Mouse (Mus musculus): ENCODE results near the gene Kcnh6.

- TF ChIP-seq CTCF (IDR thresholded peaks at IDR 0.05; ENCODE audit: borderline replicate concordance, extremely low read depth, insufficient read depth, insufficient read length) (no peak), POLR2A (IDR thresholded peaks at IDR 0.05; ENCODE audit: borderline replicate concordance, extremely low read depth, insufficient read depth, insufficient read length, poor library complexity, severe bottlenecking) (no peak)
Observed at GRCm38 (mm10) chr11:106027607-106028006, 19.7 kb downstream of the Kcnh6 start.

All from brain, embryonic 14.5 days (tissue).